Mouse (Mus musculus) CH12.LX (cell line): ENCODE data around the gene Cyp1a1. TPM values are rescaled to one million over a fixed set of nuclear protein-coding genes. Genes with fewer than 3 reads are reported as not detected.

ENCODE experiments used
- DNase-seq: peaks from one replicate; pipeline ENCODE4 v3.0.0-alpha.2; 2013; ENCODE audit errors: extremely low read depth
- H3K27ac ChIP-seq: 2 replicates; pipeline ENCODE4 v1.5.1; 2012; ENCODE audit warnings: low read depth, mild to moderate bottlenecking, control low read depth, moderate library complexity; ENCODE audit not compliant: insufficient read depth
- H3K27me3 ChIP-seq: replicated peaks from 2 replicates; pipeline ENCODE3; 2012; ENCODE audit warnings: inconsistent platforms
- H3K36me3 ChIP-seq, 2 experiments: replicated peaks in 1 of 2; 2 replicates each; pipeline versions ENCODE3 to v1.6.1; 2012; ENCODE audit warnings: inconsistent platforms in 1 of 2, low read length in 1 of 2, mild to moderate bottlenecking in 1 of 2, mixed read lengths in 1 of 2, moderate library complexity in 1 of 2; ENCODE audit not compliant: control insufficient read depth in 1 of 2, insufficient read depth in 1 of 2
- H3K4me1 ChIP-seq, 2 experiments: 2 replicates each; pipeline ENCODE4 v1.6.1; 2012; ENCODE audit warnings: inconsistent platforms in 1 of 2, moderate library complexity in 1 of 2; ENCODE audit not compliant: insufficient read depth in 2 of 2, control insufficient read depth in 1 of 2
- H3K4me2 ChIP-seq: 2 replicates; pipeline ENCODE4 v1.6.1; 2012; ENCODE audit warnings: low read depth, mild to moderate bottlenecking, control low read depth; ENCODE audit not compliant: poor library complexity, insufficient read depth, severe bottlenecking
- H3K4me3 ChIP-seq, 3 experiments: fragments of 150-350 bp in 1 of 3; sonication (generic) in 1 of 3; replicated peaks in 1 of 3; 2 replicates each; pipeline versions ENCODE3 to v1.5.1; 2011 to 2012; ENCODE audit warnings: low read depth in 2 of 3, low read length in 2 of 3, mild to moderate bottlenecking in 2 of 3, moderate library complexity in 2 of 3, control low read depth in 1 of 3, improper control_type of control experiment in 1 of 3, inconsistent platforms in 1 of 3, mixed read lengths in 1 of 3; ENCODE audit not compliant: poor library complexity in 1 of 3
- H3K79me2 ChIP-seq: replicated peaks from 2 replicates; pipeline ENCODE4 v1.6.1; 2012; ENCODE audit warnings: mild to moderate bottlenecking, moderate library complexity; ENCODE audit not compliant: control insufficient read depth, poor library complexity, insufficient read depth, severe bottlenecking; ENCODE audit errors: extremely low read depth
- H3K9ac ChIP-seq: 2 replicates; pipeline ENCODE4 v1.6.1; 2012; ENCODE audit warnings: low read depth, mild to moderate bottlenecking, control low read depth, moderate library complexity; ENCODE audit not compliant: insufficient read depth
- H3K9me3 ChIP-seq: replicated peaks from 2 replicates; pipeline ENCODE3; 2012; ENCODE audit warnings: low read length, inconsistent platforms, mixed read lengths
- CHD1 ChIP-seq: IDR thresholded peaks from 2 replicates; pipeline ENCODE4 v1.6.1; 2012; ENCODE audit warnings: low read depth, low read length, improper control_type of control experiment, inconsistent platforms
- ELF1 ChIP-seq: IDR thresholded peaks from 2 replicates; pipeline ENCODE4 v1.6.1; 2014; ENCODE audit warnings: low read depth, mild to moderate bottlenecking, inconsistent platforms, low read length, improper control_type of control experiment
- EP300 ChIP-seq: IDR thresholded peaks from 2 replicates; pipeline ENCODE4 v1.6.1; 2011; ENCODE audit warnings: low read length, improper control_type of control experiment
- ETS1 ChIP-seq: conservative IDR thresholded peaks from 2 replicates; pipeline ENCODE4 v1.6.1; 2012; ENCODE audit warnings: low read depth, mild to moderate bottlenecking, inconsistent platforms, low read length, improper control_type of control experiment, moderate library complexity
- GABPA ChIP-seq: IDR thresholded peaks from 2 replicates; pipeline ENCODE4 v1.6.1; 2012; ENCODE audit warnings: low read depth, low read length, improper control_type of control experiment, inconsistent platforms; ENCODE audit not compliant: insufficient replicate concordance
- IRF4 ChIP-seq: IDR thresholded peaks from 2 replicates; pipeline ENCODE4 v1.6.1; 2014; ENCODE audit warnings: low read depth, mild to moderate bottlenecking, inconsistent platforms, low read length, improper control_type of control experiment
- JUND ChIP-seq: conservative IDR thresholded peaks from 2 replicates; pipeline ENCODE4 v1.6.1; 2011; ENCODE audit warnings: low read depth, low read length, improper control_type of control experiment
- KAT2A ChIP-seq: IDR thresholded peaks from 2 replicates; pipeline ENCODE4 v1.6.1; 2012; ENCODE audit warnings: low read length, improper control_type of control experiment, inconsistent platforms; ENCODE audit not compliant: insufficient replicate concordance
- MAFK ChIP-seq: IDR thresholded peaks from 2 replicates; pipeline ENCODE4 v1.6.1; 2011; ENCODE audit warnings: low read length, improper control_type of control experiment; ENCODE audit not compliant: insufficient replicate concordance
- MAX ChIP-seq: IDR thresholded peaks from 2 replicates; pipeline ENCODE4 v1.6.1; 2011; ENCODE audit warnings: low read length, improper control_type of control experiment
- MXI1 ChIP-seq: IDR thresholded peaks from 2 replicates; pipeline ENCODE4 v1.6.1; 2011; ENCODE audit warnings: mild to moderate bottlenecking, low read depth, low read length, improper control_type of control experiment
- MYC ChIP-seq: IDR thresholded peaks from 2 replicates; pipeline ENCODE4 v1.6.1; 2011; ENCODE audit warnings: low read depth, mild to moderate bottlenecking, improper control_type of control experiment, low read length
- NELFE ChIP-seq: IDR thresholded peaks from 2 replicates; pipeline ENCODE4 v1.6.1; 2011; ENCODE audit warnings: low read depth, low read length, improper control_type of control experiment
- PAX5 ChIP-seq: IDR thresholded peaks from 2 replicates; pipeline ENCODE4 v1.6.1; 2012; ENCODE audit warnings: low read length, inconsistent platforms, mixed read lengths
- POLR2AphosphoS2 ChIP-seq: IDR thresholded peaks from 2 replicates; pipeline ENCODE4 v1.6.1; 2011; ENCODE audit warnings: low read depth, low read length, improper control_type of control experiment
- RAD21 ChIP-seq: IDR thresholded peaks from 2 replicates; pipeline ENCODE4 v1.6.1; 2011; ENCODE audit warnings: low read depth, mild to moderate bottlenecking, low read length, improper control_type of control experiment, moderate library complexity
- RCOR1 ChIP-seq: conservative IDR thresholded peaks from 2 replicates; pipeline ENCODE4 v1.6.1; 2012; ENCODE audit warnings: low read depth, mild to moderate bottlenecking, inconsistent platforms, low read length, improper control_type of control experiment
- SIN3A ChIP-seq: IDR thresholded peaks from 2 replicates; pipeline ENCODE4 v1.6.1; 2012; ENCODE audit warnings: low read length, improper control_type of control experiment, inconsistent platforms
- TCF12 ChIP-seq: IDR thresholded peaks from 2 replicates; pipeline ENCODE4 v1.6.1; 2014; ENCODE audit warnings: low read depth, mild to moderate bottlenecking, inconsistent platforms, low read length, improper control_type of control experiment
- USF1 ChIP-seq: IDR thresholded peaks from 2 replicates; pipeline ENCODE4 v1.6.1; 2014; ENCODE audit warnings: low read depth, mild to moderate bottlenecking, inconsistent platforms, low read length, improper control_type of control experiment
- USF2 ChIP-seq: conservative IDR thresholded peaks from 2 replicates; pipeline ENCODE4 v1.6.1; 2011; ENCODE audit warnings: low read depth, low read length, improper control_type of control experiment
- ZMIZ1 ChIP-seq: IDR thresholded peaks from 2 replicates; pipeline ENCODE4 v1.6.1; 2012; ENCODE audit warnings: low read depth, mild to moderate bottlenecking, inconsistent platforms, low read length, improper control_type of control experiment
- dilution Hi-C: fragments of 300-500 bp; cut with MboI; formaldehyde crosslinking; loops from 2 replicates; pipeline ENCODE4 v1.14.3; 2020; ENCODE audit warnings: low sequenced_read_pairs; ENCODE audit not compliant: extremely low pct_unique_long_range_greater_than_20kb, extremely low pct_ligation_motif_present
- in situ Hi-C: fragments of 300-500 bp; cut with MboI; formaldehyde crosslinking; loops from 3 replicates; pipeline ENCODE4 v1.14.3; 2019; ENCODE audit warnings: low sequenced_read_pairs, low pct_ligation_motif_present, low pct_unique_long_range_greater_than_20kb, mixed read lengths
- polyA plus RNA-seq: library from polyadenylated mRNA; unstranded; fragments of >175 nt; gene quantifications from 2 replicates; pipeline ENCODE4 v1.2.1, GENCODE M21; 2012; ENCODE audit warnings: low read depth; ENCODE audit not compliant: insufficient read length
- total RNA-seq, 2 experiments: library from RNA; depleted of rRNA; stranded (reverse); fragments of 300-350 nt in 1 of 2; fragments of >200 nt in 1 of 2; gene quantifications; 2 replicates each; pipeline ENCODE4 v1.2.3; 2012 to 2014

Gene Cyp1a1
- total and polyA plus RNA-seq, 3 experiments = 0.11 to 0.13 TPM; not detected in 1

DNA sequence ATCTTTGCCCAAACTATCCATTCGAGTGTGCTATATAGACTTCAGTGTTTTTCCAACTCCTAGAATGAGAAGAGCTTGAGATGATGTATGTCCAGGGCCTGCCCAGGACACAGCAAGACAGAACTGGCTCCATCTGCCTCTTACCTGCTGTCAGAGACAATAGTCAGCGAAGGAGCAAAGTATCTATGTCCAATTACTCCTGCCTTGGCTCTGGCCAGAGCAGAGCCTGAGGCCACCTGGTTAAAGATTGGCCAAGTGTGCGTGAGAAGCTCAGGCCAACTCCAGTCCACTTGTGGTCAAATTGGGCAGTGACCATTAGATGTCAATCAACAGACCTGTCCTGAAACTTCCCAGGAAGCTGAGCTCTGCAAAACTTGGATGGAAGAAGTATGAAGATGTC, 18.2 kb upstream of the Cyp1a1 start:
- Histone ChIP-seq H3K36me3 (no peaks in the 10 kb centered on the region), H3K27ac (no peak overlapping the region), H3K9ac (no peak overlapping the region), H3K4me2 (no peak overlapping the region), H3K27me3 (peaks cover 36% of the 10 kb centered on the region), H3K79me2 (no peaks in the 10 kb centered on the region), H3K4me1 (no peaks in the 10 kb centered on the region; a peak in 1 of 4 replicates), H3K9me3 (no peaks in the 10 kb centered on the region), H3K4me3 (no peak overlapping the region)
- in situ Hi-C loops = loop anchor here (5.0 kb wide), 1 partner anchor 83 kb away; no protein-coding TSS in a partner anchor
- dilution Hi-C loops = no loop called here
- no peak for DNase-seq
- TF ChIP-seq USF1 (no peak), KAT2A (no peak), MXI1 (no peak), ZMIZ1 (no peak)
- TF ChIP-seq, all 38 proteins: peak for 0

DNA sequence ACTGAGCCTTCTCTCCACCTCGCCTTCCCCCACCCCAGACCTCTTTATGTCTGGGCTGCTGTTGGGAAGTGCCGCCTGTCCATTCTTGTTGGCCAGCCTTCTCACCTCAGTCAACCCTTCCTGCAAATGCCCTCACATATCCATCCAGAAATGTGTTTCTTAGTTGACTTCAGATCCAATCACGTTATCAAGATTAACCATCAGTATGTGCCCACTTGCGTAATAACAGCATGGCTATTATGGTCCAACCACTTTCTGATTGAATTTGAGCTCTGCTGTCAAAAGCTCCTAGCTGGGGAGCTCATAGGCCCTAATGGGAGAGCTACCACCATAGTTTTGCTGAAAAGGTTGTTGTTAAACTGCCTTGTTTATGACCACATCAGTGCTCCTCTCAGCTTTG, 16.7 kb upstream of the Cyp1a1 start:
- no peaks in the 10 kb centered on the region for H3K9me3 ChIP-seq
- no peaks in the 10 kb centered on the region for H3K36me3 ChIP-seq
- peaks cover 33% of the 10 kb centered on the region for H3K27me3 ChIP-seq
- H3K27ac ChIP-seq = no peak overlapping the region
- dilution Hi-C loops (no loop called here), in situ Hi-C loops (no loop called here)
- DNase-seq = no peak
- no peak overlapping the region for H3K4me2 ChIP-seq
- H3K4me1 ChIP-seq = no peaks in the 10 kb centered on the region; a peak in 1 of 4 replicates
- H3K9ac ChIP-seq = no peak overlapping the region
- no peaks in the 10 kb centered on the region for H3K79me2 ChIP-seq
- no peak overlapping the region for H3K4me3 ChIP-seq
- no peak for TF ChIP-seq GABPA
- no peak for TF ChIP-seq ELF1
- TF ChIP-seq MAFK = no peak
- TF ChIP-seq SIN3A = no peak
- TF ChIP-seq RAD21 = no peak
- TF ChIP-seq IRF4 = no peak
- TF ChIP-seq JUND = no peak
- TF ChIP-seq TCF12 = no peak
- no peak for TF ChIP-seq ZMIZ1
- TF ChIP-seq NELFE = no peak
- no peak for TF ChIP-seq ETS1
- TF ChIP-seq POLR2AphosphoS2 = no peak
- no peak for TF ChIP-seq CHD1
- no peak for TF ChIP-seq KAT2A
- TF ChIP-seq RCOR1 = no peak
- TF ChIP-seq USF2 = no peak
- TF ChIP-seq MYC = no peak
- TF ChIP-seq EP300 = no peak
- no peak for TF ChIP-seq PAX5
- TF ChIP-seq MAX = no peak
